Comparison of ENCODE assay signal across 23 mouse cellular contexts in the genomic region with DNA sequence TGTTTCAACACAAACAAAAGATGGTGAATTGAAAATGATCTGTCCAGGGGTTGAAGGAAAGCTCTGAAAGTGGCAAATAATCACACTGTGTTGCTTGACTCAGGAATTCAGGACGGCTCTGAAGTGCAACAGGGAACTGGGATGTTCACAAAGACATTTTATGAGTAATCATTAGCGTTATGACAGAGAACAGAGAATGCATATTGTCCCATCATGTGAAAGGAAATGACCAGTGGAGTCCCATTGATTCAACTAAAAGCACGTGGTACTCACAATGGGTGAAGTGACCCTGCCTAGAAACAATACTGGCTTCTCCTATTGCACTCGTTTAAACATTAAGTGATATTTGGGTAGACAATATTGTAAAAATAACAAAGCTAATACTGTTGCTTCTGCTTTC.
DNase-seq lines count a peak whose midpoint lies in the region; ATAC-seq and TF ChIP-seq lines count a peak whose summit lies in the region.
"Had no signal": no experiment of that assay in that cellular context is flagged by ENCODE, and none has a peak within 500 bp of the region (broad histone marks: within the 10 kb centered on the region; RNA-seq: fewer than 3 reads in every experiment).

No protein-coding gene starts in this region.

- peak; percentile 3 for DNase-seq in CH12.LX (ENCODE audit: extremely low read depth)
- DNase-seq in Muller cell, postnatal 12 days (ENCODE audit: inconsistent ontology term): peak; percentile 52
- peak; percentile 10 for DNase-seq in retina, embryonic 14.5 days (ENCODE audit: low spot score)
- DNase-seq in retina, postnatal 1 day: peak; percentile 18
- DNase-seq in hindbrain, embryonic 11.5 days (ENCODE audit: low spot score): no peak
- DNase-seq in heart, postnatal 14 days: no peak
- DNase-seq: adrenal gland, adult 2 months; adrenal gland, adult 8-10 months; adrenal gland, postnatal 10 days; adrenal gland, postnatal 14 days; adrenal gland, postnatal 25 days; adrenal gland, postnatal 36 days; B cell, adult 2 months; cerebellum, adult 11 months; cerebellum, adult 11-12 months; cerebellum, adult 18-20 months; cerebellum, adult 2 months had no signal

- H3K9ac ChIP-seq in CH12.LX (ENCODE audit: insufficient read depth, low read depth): no peak overlapping the region
- no peak overlapping the region for H3K9ac ChIP-seq in hindbrain, embryonic 11.5 days (ENCODE audit: low read depth, low read length)
- H3K9ac ChIP-seq in intestine, embryonic 15.5 days: no peak overlapping the region
- H3K9ac ChIP-seq in heart, embryonic 12.5 days: no peak overlapping the region

- TF ChIP-seq POLR2A in CH12.LX (IDR thresholded peaks at IDR 0.05; ENCODE audit: low read depth, low read length): no peak

- WGBS in hindbrain, embryonic 11.5 days: 61% methylated on average over 4 of the region's 4 CpGs
- 51% methylated on average over 4 of the region's 4 CpGs for WGBS in intestine, embryonic 15.5 days
- 70% methylated on average over 4 of the region's 4 CpGs for WGBS in heart, embryonic 12.5 days

- H3K9me3 ChIP-seq in CH12.LX (replicated peaks; ENCODE audit: low read length): no peaks in the 10 kb centered on the region
- H3K9me3 ChIP-seq in hindbrain, embryonic 11.5 days (ENCODE audit: control insufficient read depth, low read length): no peaks in the 10 kb centered on the region
- no peaks in the 10 kb centered on the region for H3K9me3 ChIP-seq in intestine, embryonic 15.5 days
- no peaks in the 10 kb centered on the region for H3K9me3 ChIP-seq in heart, embryonic 12.5 days (replicated peaks)

- no peaks in the 10 kb centered on the region for H3K79me2 ChIP-seq in CH12.LX (replicated peaks; ENCODE audit: control insufficient read depth, extremely low read depth, insufficient read depth, poor library complexity, severe bottlenecking)

- H3K36me3 ChIP-seq in CH12.LX (replicated peaks in 1 of 2; ENCODE audit: control insufficient read depth in 1 of 2, insufficient read depth in 1 of 2, low read length in 1 of 2): no peaks in the 10 kb centered on the region
- no peaks in the 10 kb centered on the region for H3K36me3 ChIP-seq in hindbrain, embryonic 11.5 days (ENCODE audit: control insufficient read depth, insufficient read depth, low read length)
- no peaks in the 10 kb centered on the region for H3K36me3 ChIP-seq in intestine, embryonic 15.5 days
- H3K36me3 ChIP-seq in heart, embryonic 12.5 days: no peaks in the 10 kb centered on the region
- H3K36me3 ChIP-seq: G1E had no signal

- no peak overlapping the region for H3K4me3 ChIP-seq in CH12.LX (replicated peaks in 1 of 3; ENCODE audit: low read depth in 2 of 3, low read length in 2 of 3, poor library complexity in 1 of 3)
- no peak overlapping the region for H3K4me3 ChIP-seq in hindbrain, embryonic 11.5 days (ENCODE audit: low read depth, low read length)
- H3K4me3 ChIP-seq in intestine, embryonic 15.5 days (replicated peaks): no peak overlapping the region
- no peak overlapping the region for H3K4me3 ChIP-seq in heart, embryonic 12.5 days

- no peak for ATAC-seq in hindbrain, embryonic 11.5 days (ENCODE audit: low FRiP score)
- no peak for ATAC-seq in intestine, embryonic 15.5 days
- no peak for ATAC-seq in heart, embryonic 12.5 days (ENCODE audit: insufficient number of reproducible peaks, low FRiP score)
- ATAC-seq: activated CD4-positive, CD25-positive, alpha-beta regulatory T cell, adult 4 months; CD4-positive, CD25-positive, alpha-beta regulatory T cell, adult 4 months; Patski had no signal

- no peak overlapping the region for H3K4me2 ChIP-seq in CH12.LX (ENCODE audit: insufficient read depth, low read depth, poor library complexity, severe bottlenecking)
- H3K4me2 ChIP-seq in hindbrain, embryonic 11.5 days (replicated peaks; ENCODE audit: low read depth, low read length): no peak overlapping the region
- H3K4me2 ChIP-seq in intestine, embryonic 15.5 days (replicated peaks): no peak overlapping the region
- no peak overlapping the region for H3K4me2 ChIP-seq in heart, embryonic 12.5 days

- H3K27ac ChIP-seq in CH12.LX (ENCODE audit: insufficient read depth, low read depth): no peak overlapping the region
- no peak overlapping the region for H3K27ac ChIP-seq in hindbrain, embryonic 11.5 days (ENCODE audit: low read depth, low read length)
- H3K27ac ChIP-seq in intestine, embryonic 15.5 days: no peak overlapping the region
- no peak overlapping the region for H3K27ac ChIP-seq in heart, embryonic 12.5 days (ENCODE audit: poor library complexity, severe bottlenecking)

- dilution Hi-C loops in CH12.LX (cut with MboI; ENCODE audit: extremely low pct_ligation_motif_present, extremely low pct_unique_long_range_greater_than_20kb, low sequenced_read_pairs): no loop called here

- TF ChIP-seq RAD21 in CH12.LX (IDR thresholded peaks at IDR 0.05; ENCODE audit: low read depth, low read length): no peak

- peak; percentile 63 for TF ChIP-seq EP300 in CH12.LX (IDR thresholded peaks at IDR 0.05; ENCODE audit: low read length)

- no peaks in the 10 kb centered on the region for H3K27me3 ChIP-seq in CH12.LX (replicated peaks)
- no peaks in the 10 kb centered on the region for H3K27me3 ChIP-seq in hindbrain, embryonic 11.5 days (ENCODE audit: control insufficient read depth, insufficient read depth, low read length)
- no peaks in the 10 kb centered on the region for H3K27me3 ChIP-seq in intestine, embryonic 15.5 days (replicated peaks)
- no peaks in the 10 kb centered on the region for H3K27me3 ChIP-seq in heart, embryonic 12.5 days (replicated peaks)

- intact Hi-C loops in heart, postnatal 14 days (cut with DNase I): no loop called here

- no peak for TF ChIP-seq CTCF in CH12.LX (conservative IDR thresholded peaks at IDR 0.05 in 1 of 2, IDR thresholded peaks at IDR 0.05 in 1 of 2; ENCODE audit: low read depth in 2 of 2, low read length in 2 of 2)

- H3K4me1 ChIP-seq in CH12.LX (ENCODE audit: control insufficient read depth in 1 of 2, insufficient read depth in 2 of 2): no peaks in the 10 kb centered on the region
- H3K4me1 ChIP-seq in hindbrain, embryonic 11.5 days (replicated peaks; ENCODE audit: control insufficient read depth, insufficient read depth, low read length): no peaks in the 10 kb centered on the region
- H3K4me1 ChIP-seq in intestine, embryonic 15.5 days (replicated peaks): no peaks in the 10 kb centered on the region
- no peaks in the 10 kb centered on the region for H3K4me1 ChIP-seq in heart, embryonic 12.5 days (replicated peaks)

- in situ Hi-C loops in CH12.LX (cut with MboI; ENCODE audit: low pct_ligation_motif_present, low pct_unique_long_range_greater_than_20kb, low sequenced_read_pairs): no loop called here

TF ChIP-seq in CH12.LX, 34 proteins besides CTCF, POLR2A, EP300 and RAD21:
- peak; percentile 90 for TF ChIP-seq MAX (IDR thresholded peaks at IDR 0.05; ENCODE audit: low read length)
- TF ChIP-seq NELFE (IDR thresholded peaks at IDR 0.05; ENCODE audit: low read depth, low read length): no peak
- TF ChIP-seq JUN (IDR thresholded peaks at IDR 0.05; ENCODE audit: insufficient read depth, low read depth, low read length): peak; percentile 42; the same call in 1 of the 2 replicates
- TF ChIP-seq BHLHE40 (IDR thresholded peaks at IDR 0.05; ENCODE audit: low read depth, low read length): peak; percentile 44; the same call in 1 of the 2 replicates
- no peak for TF ChIP-seq MAZ (IDR thresholded peaks at IDR 0.05; ENCODE audit: low read depth, low read length)
- no peak for TF ChIP-seq SIN3A (IDR thresholded peaks at IDR 0.05; ENCODE audit: low read length)
- no peak for TF ChIP-seq KAT2A (IDR thresholded peaks at IDR 0.05; ENCODE audit: insufficient replicate concordance, low read length)
- TF ChIP-seq MYC (IDR thresholded peaks at IDR 0.05; ENCODE audit: low read depth, low read length): 0 out of 2 replicates have a peak, but pooled peaks have one; percentile 48
- TF ChIP-seq CHD1 (IDR thresholded peaks at IDR 0.05; ENCODE audit: low read depth, low read length): no peak
- TF ChIP-seq ZKSCAN1 (IDR thresholded peaks at IDR 0.05; ENCODE audit: borderline replicate concordance, low read depth, low read length): no peak
- peak; percentile 60; the same call in 1 of the 2 replicates for TF ChIP-seq IRF4 (IDR thresholded peaks at IDR 0.05; ENCODE audit: low read depth, low read length)

Comparison
In these comparisons a context has a peak if more than half of its experiments do, and no peak if none do; other contexts are left out.
1. DNase-seq: peak in CH12.LX (single experiment), Muller cell, postnatal 12 days (single experiment), retina, embryonic 14.5 days (single experiment) and retina, postnatal 1 day (single experiment); none in hindbrain, embryonic 11.5 days (single experiment) and heart, postnatal 14 days (0 of 2).